ENCODE assay signal across 27 mouse cellular contexts in the genomic region with DNA sequence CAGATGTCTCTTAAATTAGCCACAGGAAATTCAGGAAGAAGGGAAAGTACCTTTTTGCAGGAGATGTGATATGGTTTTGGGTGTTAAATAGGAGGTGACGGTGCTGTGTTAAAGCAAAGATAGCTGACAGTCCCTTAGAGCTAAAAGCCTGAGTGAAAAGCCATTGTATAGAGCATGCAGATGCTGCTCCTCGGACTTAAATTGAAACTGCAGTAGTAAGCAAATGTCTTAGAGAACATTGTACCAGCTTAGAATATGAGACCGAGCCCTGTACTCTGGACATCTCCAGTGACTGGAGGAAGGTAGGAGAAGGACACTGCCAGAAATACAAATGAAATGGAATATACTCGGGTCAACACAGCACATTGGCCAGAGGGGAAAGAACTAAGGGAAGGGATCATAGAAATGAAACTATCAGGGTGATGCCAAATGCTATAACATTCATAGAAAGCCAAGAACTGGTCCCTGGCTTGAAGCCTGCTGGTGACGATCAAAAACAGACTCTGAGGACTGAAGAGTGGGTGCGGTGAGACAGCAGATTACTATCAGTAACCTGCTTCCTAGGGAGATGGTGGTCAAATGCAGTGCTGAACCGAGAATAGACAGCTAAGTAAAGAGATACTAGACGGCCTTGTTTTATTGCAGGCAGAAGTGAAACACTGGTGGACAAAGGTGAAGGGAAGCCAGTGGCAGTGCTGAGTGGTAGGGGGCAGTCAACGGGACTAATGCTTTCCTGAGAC.
DNase-seq lines count a peak whose midpoint lies in the region; ATAC-seq and TF ChIP-seq lines count a peak whose summit lies in the region.
"Had no signal": no experiment of that assay in that cellular context is flagged by ENCODE, and none has a peak within 500 bp of the region (broad histone marks: within the 10 kb centered on the region; RNA-seq: fewer than 3 reads in every experiment).

No protein-coding gene starts in this region.

- H3K4me2 ChIP-seq in CH12.LX (ENCODE audit: insufficient read depth, low read depth, poor library complexity, severe bottlenecking): peak overlapping the region; percentile 60
- no peak overlapping the region for H3K4me2 ChIP-seq in stomach, postnatal 0 days (replicated peaks; ENCODE audit: low read depth)
- H3K4me2 ChIP-seq: hindbrain, embryonic 12.5 days; lung, embryonic 15.5 days; midbrain, embryonic 15.5 days had no signal

- peak; percentile 49 for ATAC-seq in common myeloid progenitor, adult 5-6 weeks (replicated peaks; ENCODE audit: low read depth, poor library complexity, severe bottlenecking)
- ATAC-seq in stomach, postnatal 0 days (ENCODE audit: low FRiP score, low TSS enrichment): no peak
- ATAC-seq: forebrain, postnatal 0 days; hindbrain, postnatal 0 days; intestine, embryonic 16.5 days; midbrain, embryonic 15.5 days had no signal

- 74% methylated on average over 9 of the region's 9 CpGs for WGBS in stomach, postnatal 0 days

- peak overlapping the region; percentile 81 for H3K27ac ChIP-seq in CH12.LX (ENCODE audit: insufficient read depth, low read depth)
- no peak overlapping the region for H3K27ac ChIP-seq in stomach, postnatal 0 days (replicated peaks)
- H3K27ac ChIP-seq: heart, adult 2 months; hindbrain, embryonic 12.5 days; hindbrain, postnatal 0 days; kidney, postnatal 0 days; lung, embryonic 15.5 days; midbrain, embryonic 10.5 days; midbrain, embryonic 15.5 days had no signal

- peak; percentile 39; the same call in 1 of the 2 replicates for TF ChIP-seq EP300 in CH12.LX (IDR thresholded peaks at IDR 0.05; ENCODE audit: low read length)
- TF ChIP-seq EP300 in stomach, postnatal 0 days (optimal IDR thresholded peaks at IDR 0.05): no peak

- DNase-seq in A20 (ENCODE audit: low read depth, low spot score) (peak; percentile 42), CH12.LX (ENCODE audit: extremely low read depth) (peak; percentile 48)
- no peak for DNase-seq in stomach, postnatal 0 days (ENCODE audit: low spot score)
- DNase-seq in cerebellum, adult 11-12 months: no peak
- no peak for DNase-seq in urinary bladder, postnatal 4 days (ENCODE audit: low spot score in 2 of 2)
- DNase-seq: adrenal gland, adult 8-10 months; cerebellum, adult 11 months; cerebellum, postnatal 10 days; forebrain, postnatal 0 days; gastrocnemius, postnatal 25 days; heart, adult 2 months; heart, postnatal 14 days; kidney, adult 8-10 months; right cerebral cortex, adult 18-20 months; spleen, adult 18-20 months; thymus, adult 18-20 months; thymus, postnatal 25 days had no signal

- TF ChIP-seq POLR2A in CH12.LX (IDR thresholded peaks at IDR 0.05; ENCODE audit: low read depth, low read length): no peak

- peaks cover 9 to 41% of the 10 kb centered on the region in 2 experiments for H3K36me3 ChIP-seq in CH12.LX (replicated peaks in 1 of 2; ENCODE audit: control insufficient read depth in 1 of 2, insufficient read depth in 1 of 2, low read length in 1 of 2)
- peaks cover 70% of the 10 kb centered on the region for H3K36me3 ChIP-seq in megakaryocyte, embryonic 14.5 days (replicated peaks; ENCODE audit: low read length)
- H3K36me3 ChIP-seq in stomach, postnatal 0 days (ENCODE audit: control insufficient read depth, insufficient read depth, low read length): no peaks in the 10 kb centered on the region
- H3K36me3 ChIP-seq: hindbrain, embryonic 12.5 days; lung, embryonic 15.5 days; midbrain, embryonic 15.5 days had no signal

- peaks cover 3% of the 10 kb centered on the region for H3K9me3 ChIP-seq in CH12.LX (replicated peaks; ENCODE audit: low read length)
- no peaks in the 10 kb centered on the region for H3K9me3 ChIP-seq in megakaryocyte, embryonic 14.5 days
- no peaks in the 10 kb centered on the region for H3K9me3 ChIP-seq in stomach, postnatal 0 days (ENCODE audit: control insufficient read depth, low read length)
- H3K9me3 ChIP-seq: hindbrain, embryonic 12.5 days; lung, embryonic 15.5 days; midbrain, embryonic 10.5 days; midbrain, embryonic 15.5 days had no signal

- no peak for TF ChIP-seq CTCF in CH12.LX (conservative IDR thresholded peaks at IDR 0.05 in 1 of 2, IDR thresholded peaks at IDR 0.05 in 1 of 2; ENCODE audit: low read depth in 2 of 2, low read length in 2 of 2)
- no peak for TF ChIP-seq CTCF in stomach, postnatal 0 days (IDR thresholded peaks at IDR 0.05; ENCODE audit: low read depth)

- peak overlapping the region; percentile 44 for H3K9ac ChIP-seq in CH12.LX (ENCODE audit: insufficient read depth, low read depth)
- H3K9ac ChIP-seq in stomach, postnatal 0 days (ENCODE audit: low read length): no peak overlapping the region
- H3K9ac ChIP-seq: forebrain, postnatal 0 days; hindbrain, embryonic 12.5 days; lung, embryonic 15.5 days; midbrain, embryonic 15.5 days had no signal

- no peaks in the 10 kb centered on the region for H3K79me2 ChIP-seq in CH12.LX (replicated peaks; ENCODE audit: control insufficient read depth, extremely low read depth, insufficient read depth, poor library complexity, severe bottlenecking)

- in situ Hi-C loops in CH12.LX (cut with MboI; ENCODE audit: low pct_ligation_motif_present, low pct_unique_long_range_greater_than_20kb, low sequenced_read_pairs): loop anchor here (25.0 kb wide), 1 partner anchor 580 kb away; no protein-coding TSS in a partner anchor

- no peak for TF ChIP-seq RAD21 in CH12.LX (IDR thresholded peaks at IDR 0.05; ENCODE audit: low read depth, low read length)

- no peaks in the 10 kb centered on the region for H3K27me3 ChIP-seq in CH12.LX (replicated peaks)
- H3K27me3 ChIP-seq in megakaryocyte, embryonic 14.5 days (replicated peaks): no peaks in the 10 kb centered on the region
- no peaks in the 10 kb centered on the region for H3K27me3 ChIP-seq in stomach, postnatal 0 days (ENCODE audit: control insufficient read depth, insufficient read depth, low read length)
- H3K27me3 ChIP-seq: hindbrain, embryonic 12.5 days; lung, embryonic 15.5 days; midbrain, embryonic 15.5 days had no signal

- H3K4me3 ChIP-seq in CH12.LX (replicated peaks in 1 of 3; ENCODE audit: low read depth in 2 of 3, low read length in 2 of 3, poor library complexity in 1 of 3): peak overlapping the region in 2 of 3 experiments; percentile 6 to 8
- H3K4me3 ChIP-seq in megakaryocyte, embryonic 14.5 days (replicated peaks): peak overlapping the region; percentile 62
- no peak overlapping the region for H3K4me3 ChIP-seq in stomach, postnatal 0 days (ENCODE audit: low read depth, low read length)
- H3K4me3 ChIP-seq: erythroblast, embryonic 14.5 days; heart, adult 2 months; hindbrain, embryonic 12.5 days; lung, embryonic 15.5 days; midbrain, embryonic 10.5 days; midbrain, embryonic 15.5 days had no signal

- peaks cover 23 to 66% of the 10 kb centered on the region in 2 experiments for H3K4me1 ChIP-seq in CH12.LX (ENCODE audit: control insufficient read depth in 1 of 2, insufficient read depth in 2 of 2)
- peaks cover 74% of the 10 kb centered on the region for H3K4me1 ChIP-seq in megakaryocyte, embryonic 14.5 days
- no peaks in the 10 kb centered on the region for H3K4me1 ChIP-seq in stomach, postnatal 0 days (replicated peaks; ENCODE audit: control insufficient read depth, insufficient read depth)
- H3K4me1 ChIP-seq: hindbrain, embryonic 12.5 days; lung, embryonic 15.5 days; midbrain, embryonic 15.5 days had no signal

- dilution Hi-C loops in CH12.LX (cut with MboI; ENCODE audit: extremely low pct_ligation_motif_present, extremely low pct_unique_long_range_greater_than_20kb, low sequenced_read_pairs): no loop called here

TF ChIP-seq in CH12.LX, 34 proteins besides CTCF, POLR2A, EP300 and RAD21:
- peak; percentile 28; the same call in 1 of the 2 replicates for TF ChIP-seq MEF2A (IDR thresholded peaks at IDR 0.05; ENCODE audit: borderline replicate concordance, low read depth, low read length)
- TF ChIP-seq USF1 (IDR thresholded peaks at IDR 0.05; ENCODE audit: low read depth, low read length): no peak
- no peak for TF ChIP-seq MYC (IDR thresholded peaks at IDR 0.05; ENCODE audit: low read depth, low read length)
TF ChIP-seq in CH12.LX: peak in this region for 1.

Comparison
In these comparisons a context has a peak if more than half of its experiments do, and no peak if none do; other contexts are left out.
1. DNase-seq: peak in A20 (single experiment) and CH12.LX (single experiment); none in stomach, postnatal 0 days (single experiment), cerebellum, adult 11-12 months (single experiment) and urinary bladder, postnatal 4 days (0 of 2).